Mouse (Mus musculus): Measurements from ENCODE around the gene Iqsec3. TPM values are rescaled to one million over a fixed set of nuclear protein-coding genes. Genes with fewer than 3 reads are reported as not detected.

Gene Iqsec3
- not detected in 2 replicates for polyA plus RNA-seq (2012; ENCODE audit: insufficient read depth, insufficient read length, missing spikeins)

GRCm38 (mm10) chr6:121473093-121473821 is at the start of gene Iqsec3:
Gene Iqsec3, minus strand, starts transcription at chr6:121473678.
- H3K4me3 ChIP-seq (ENCODE audit: insufficient read depth, low read length), result no peak within 1 kb of the TSS
- no peak for TF ChIP-seq POLR2A (IDR thresholded peaks at IDR 0.05; ENCODE audit: borderline replicate concordance, low read depth, low read length)
- no peak for TF ChIP-seq CTCF (IDR thresholded peaks at IDR 0.05; ENCODE audit: low read depth, low read length)
- H3K27ac ChIP-seq (ENCODE audit: insufficient read depth, low read depth, low read length), result no peak within 1 kb of the TSS
- H3K4me1 ChIP-seq (ENCODE audit: control insufficient read depth, insufficient read depth, low read length), result no peaks in the 10 kb centered on the region

- Histone ChIP-seq H3K27ac (ENCODE audit: insufficient read depth, low read depth, low read length) (no peak overlapping the region), H3K4me3 (ENCODE audit: insufficient read depth, low read length) (no peak overlapping the region), H3K4me1 (ENCODE audit: control insufficient read depth, insufficient read depth, low read length) (no peaks in the 10 kb centered on the region)
- no peak for TF ChIP-seq CTCF (IDR thresholded peaks at IDR 0.05; ENCODE audit: low read depth, low read length)
- no peak for TF ChIP-seq POLR2A (IDR thresholded peaks at IDR 0.05; ENCODE audit: borderline replicate concordance, low read depth, low read length)
Measured at GRCm38 (mm10) chr6:121522106-121522705, 48.7 kb upstream of the Iqsec3 start.

GRCm38 (mm10) chr6:121521030-121521429 is 47.6 kb upstream of the Iqsec3 start:
- Histone ChIP-seq H3K4me3 (ENCODE audit: insufficient read depth, low read length) (no peak overlapping the region), H3K27ac (ENCODE audit: insufficient read depth, low read depth, low read length) (no peak overlapping the region), H3K4me1 (ENCODE audit: control insufficient read depth, insufficient read depth, low read length) (no peaks in the 10 kb centered on the region)
- TF ChIP-seq CTCF (IDR thresholded peaks at IDR 0.05; ENCODE audit: low read depth, low read length) (no peak), POLR2A (IDR thresholded peaks at IDR 0.05; ENCODE audit: borderline replicate concordance, low read depth, low read length) (no peak)

GRCm38 (mm10) chr6:121519896-121520295 is 46.4 kb upstream of the Iqsec3 start:
- no peak overlapping the region for H3K4me3 ChIP-seq (ENCODE audit: insufficient read depth, low read length)

GRCm38 (mm10) chr6:121519266-121519810 is 45.9 kb upstream of the Iqsec3 start:
- no peak overlapping the region for H3K27ac ChIP-seq (ENCODE audit: insufficient read depth, low read depth, low read length)
- no peak for TF ChIP-seq POLR2A (IDR thresholded peaks at IDR 0.05; ENCODE audit: borderline replicate concordance, low read depth, low read length)
- no peak for TF ChIP-seq CTCF (IDR thresholded peaks at IDR 0.05; ENCODE audit: low read depth, low read length)
- no peaks in the 10 kb centered on the region for H3K4me1 ChIP-seq (ENCODE audit: control insufficient read depth, insufficient read depth, low read length)
- H3K4me3 ChIP-seq (ENCODE audit: insufficient read depth, low read length), result no peak overlapping the region

More at GRCm38 (mm10) chr6:121519896-121520295, 46.4 kb upstream of the Iqsec3 start:
- Histone ChIP-seq H3K4me1 (ENCODE audit: control insufficient read depth, insufficient read depth, low read length) (no peaks in the 10 kb centered on the region), H3K27ac (ENCODE audit: insufficient read depth, low read depth, low read length) (no peak overlapping the region)
- no peak for TF ChIP-seq POLR2A (IDR thresholded peaks at IDR 0.05; ENCODE audit: borderline replicate concordance, low read depth, low read length)
- TF ChIP-seq CTCF (IDR thresholded peaks at IDR 0.05; ENCODE audit: low read depth, low read length), result no peak

GRCm38 (mm10) chr6:121517726-121518125 is 44.2 kb upstream of the Iqsec3 start:
- TF ChIP-seq POLR2A (IDR thresholded peaks at IDR 0.05; ENCODE audit: borderline replicate concordance, low read depth, low read length) (no peak), CTCF (IDR thresholded peaks at IDR 0.05; ENCODE audit: low read depth, low read length) (no peak)
- H3K4me3 ChIP-seq (ENCODE audit: insufficient read depth, low read length), result no peak overlapping the region

GRCm38 (mm10) chr6:121510381-121510780 is 36.9 kb upstream of the Iqsec3 start:
- H3K27ac ChIP-seq (ENCODE audit: insufficient read depth, low read depth, low read length), result no peak overlapping the region
- no peaks in the 10 kb centered on the region for H3K4me1 ChIP-seq (ENCODE audit: control insufficient read depth, insufficient read depth, low read length)
- H3K4me3 ChIP-seq (ENCODE audit: insufficient read depth, low read length), result no peak overlapping the region
- TF ChIP-seq CTCF (IDR thresholded peaks at IDR 0.05; ENCODE audit: low read depth, low read length) (no peak), POLR2A (IDR thresholded peaks at IDR 0.05; ENCODE audit: borderline replicate concordance, low read depth, low read length) (no peak)

More at GRCm38 (mm10) chr6:121517726-121518125, 44.2 kb upstream of the Iqsec3 start:
- H3K4me1 ChIP-seq (ENCODE audit: control insufficient read depth, insufficient read depth, low read length), result no peaks in the 10 kb centered on the region
- no peak overlapping the region for H3K27ac ChIP-seq (ENCODE audit: insufficient read depth, low read depth, low read length)

- Histone ChIP-seq H3K27ac (ENCODE audit: insufficient read depth, low read depth, low read length) (no peak overlapping the region), H3K4me1 (ENCODE audit: control insufficient read depth, insufficient read depth, low read length) (no peaks in the 10 kb centered on the region), H3K4me3 (ENCODE audit: insufficient read depth, low read length) (no peak overlapping the region)
- TF ChIP-seq POLR2A (IDR thresholded peaks at IDR 0.05; ENCODE audit: borderline replicate concordance, low read depth, low read length), result no peak
- TF ChIP-seq CTCF (IDR thresholded peaks at IDR 0.05; ENCODE audit: low read depth, low read length), result no peak
Measured at GRCm38 (mm10) chr6:121509871-121510270, 36.4 kb upstream of the Iqsec3 start.

GRCm38 (mm10) chr6:121508266-121508665 is 34.8 kb upstream of the Iqsec3 start:
- Histone ChIP-seq H3K27ac (ENCODE audit: insufficient read depth, low read depth, low read length) (no peak overlapping the region), H3K4me1 (ENCODE audit: control insufficient read depth, insufficient read depth, low read length) (no peaks in the 10 kb centered on the region), H3K4me3 (ENCODE audit: insufficient read depth, low read length) (no peak overlapping the region)
- TF ChIP-seq CTCF (IDR thresholded peaks at IDR 0.05; ENCODE audit: low read depth, low read length) (peak; percentile 24; the same call in 1 of the 2 replicates), POLR2A (IDR thresholded peaks at IDR 0.05; ENCODE audit: borderline replicate concordance, low read depth, low read length) (no peak)
